Mouse (Mus musculus): ENCODE data around the gene Rpl13a.

The Rpl13a gene

DNA sequence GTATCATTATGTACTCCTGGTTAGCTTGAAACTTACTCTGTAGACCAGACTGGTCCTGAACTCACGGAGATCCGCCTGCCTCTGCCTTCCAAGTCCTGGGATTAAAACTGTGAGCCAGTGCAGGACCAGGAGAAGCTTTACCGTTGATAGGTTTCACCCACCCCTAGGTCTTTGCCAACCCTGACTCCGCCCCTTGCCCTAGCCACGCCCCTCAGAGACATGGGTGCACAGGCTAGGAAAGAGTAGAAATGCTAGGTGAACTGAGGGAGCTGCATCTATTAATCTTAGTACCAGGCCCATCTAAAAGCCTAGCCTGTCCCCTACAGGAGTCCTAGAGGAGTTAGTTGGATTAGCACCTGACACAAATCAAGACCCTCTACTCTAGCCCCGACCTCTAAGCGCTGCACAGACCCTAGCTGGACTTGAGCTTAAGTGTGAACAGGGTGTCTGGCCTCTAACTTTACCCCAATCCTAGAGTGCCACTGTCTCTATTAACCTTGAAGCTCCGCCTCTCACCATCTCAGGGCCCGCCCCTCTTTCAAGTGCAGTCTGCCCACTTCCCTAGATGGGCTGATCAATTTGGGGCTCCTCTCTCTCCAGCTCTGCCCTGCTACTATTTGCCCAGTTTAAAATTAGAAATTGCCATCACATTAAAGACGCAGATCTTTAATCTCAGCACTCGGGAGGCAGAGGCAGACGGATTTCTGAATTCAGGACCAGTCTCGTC is 38.1 kb downstream of the Rpl13a start:
- no peak for DNase-seq (ENCODE audit: low spot score in 2 of 2)

DNA sequence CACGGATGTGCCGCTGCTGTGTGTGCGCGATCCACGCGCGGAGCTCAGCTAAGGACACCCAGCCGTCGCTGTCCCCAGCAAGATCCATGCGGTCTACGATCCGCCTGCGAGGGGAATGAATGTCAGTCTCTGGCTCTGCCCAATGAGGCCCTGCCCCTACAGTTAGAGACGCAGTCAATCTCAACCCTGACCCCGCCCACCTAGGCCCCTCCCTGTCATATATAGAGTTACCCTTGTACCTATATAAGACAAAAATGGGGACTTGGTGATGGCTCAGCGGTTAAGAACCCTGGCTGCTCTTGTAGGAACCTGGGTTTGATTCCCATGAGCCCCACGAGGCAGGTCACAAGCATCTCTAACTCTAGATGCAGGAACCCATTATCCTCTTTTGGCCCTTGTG is 40.0 kb downstream of the Rpl13a start:
- DNase-seq (ENCODE audit: low spot score in 2 of 2), result no peak

DNA sequence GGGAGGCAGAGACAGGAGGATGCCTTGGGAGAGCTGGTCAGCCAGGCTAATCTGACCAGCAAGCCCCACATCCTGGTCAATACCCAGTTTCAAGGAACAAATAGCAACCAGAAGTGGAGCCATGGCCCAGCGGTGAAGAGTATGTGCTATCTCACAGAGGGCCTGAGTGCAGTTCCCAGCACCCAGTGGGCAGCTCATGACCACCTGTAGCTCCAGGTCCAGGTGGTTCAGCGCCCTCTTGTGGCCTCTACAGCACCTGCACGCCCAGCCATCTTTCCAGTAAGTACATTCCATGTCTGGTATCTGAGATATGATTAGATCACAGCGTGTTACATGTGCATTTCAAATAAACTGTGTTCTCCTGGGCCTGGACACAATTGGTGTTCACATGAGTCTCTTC is 42.5 kb downstream of the Rpl13a start:
- DNase-seq (ENCODE audit: low spot score in 2 of 2), result no peak

DNA sequence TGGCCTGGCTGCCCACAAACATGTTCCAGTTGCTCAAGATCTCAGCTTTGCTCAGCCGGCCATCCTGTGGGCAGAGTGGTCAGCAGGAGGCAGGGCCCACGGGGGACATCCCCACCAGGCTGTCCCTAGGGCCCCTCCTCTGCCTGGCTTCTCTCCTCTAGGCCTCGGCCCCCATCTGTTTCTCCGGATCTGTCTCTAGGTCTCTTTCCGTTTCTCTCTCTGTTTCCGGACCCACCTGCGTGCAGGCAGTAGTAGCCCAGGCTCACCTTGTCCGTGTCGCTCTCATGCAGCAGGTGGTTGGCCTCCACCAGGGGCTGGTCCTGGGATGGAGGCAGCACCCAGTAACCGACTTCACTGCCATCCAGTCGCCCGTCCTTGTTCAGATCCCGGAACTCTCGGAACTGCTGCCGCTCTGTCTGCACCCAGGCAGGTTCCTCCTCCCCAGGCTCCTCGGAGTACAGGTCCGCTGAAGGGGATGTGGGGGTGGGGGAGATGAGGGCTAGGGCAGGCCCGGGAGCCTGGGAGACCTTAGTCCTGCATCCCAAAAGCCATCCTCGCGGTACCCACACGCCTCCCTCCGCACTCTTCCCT is 45.2 kb downstream of the Rpl13a start:
- DNase-seq (ENCODE audit: low spot score in 2 of 2), result no peak

DNA sequence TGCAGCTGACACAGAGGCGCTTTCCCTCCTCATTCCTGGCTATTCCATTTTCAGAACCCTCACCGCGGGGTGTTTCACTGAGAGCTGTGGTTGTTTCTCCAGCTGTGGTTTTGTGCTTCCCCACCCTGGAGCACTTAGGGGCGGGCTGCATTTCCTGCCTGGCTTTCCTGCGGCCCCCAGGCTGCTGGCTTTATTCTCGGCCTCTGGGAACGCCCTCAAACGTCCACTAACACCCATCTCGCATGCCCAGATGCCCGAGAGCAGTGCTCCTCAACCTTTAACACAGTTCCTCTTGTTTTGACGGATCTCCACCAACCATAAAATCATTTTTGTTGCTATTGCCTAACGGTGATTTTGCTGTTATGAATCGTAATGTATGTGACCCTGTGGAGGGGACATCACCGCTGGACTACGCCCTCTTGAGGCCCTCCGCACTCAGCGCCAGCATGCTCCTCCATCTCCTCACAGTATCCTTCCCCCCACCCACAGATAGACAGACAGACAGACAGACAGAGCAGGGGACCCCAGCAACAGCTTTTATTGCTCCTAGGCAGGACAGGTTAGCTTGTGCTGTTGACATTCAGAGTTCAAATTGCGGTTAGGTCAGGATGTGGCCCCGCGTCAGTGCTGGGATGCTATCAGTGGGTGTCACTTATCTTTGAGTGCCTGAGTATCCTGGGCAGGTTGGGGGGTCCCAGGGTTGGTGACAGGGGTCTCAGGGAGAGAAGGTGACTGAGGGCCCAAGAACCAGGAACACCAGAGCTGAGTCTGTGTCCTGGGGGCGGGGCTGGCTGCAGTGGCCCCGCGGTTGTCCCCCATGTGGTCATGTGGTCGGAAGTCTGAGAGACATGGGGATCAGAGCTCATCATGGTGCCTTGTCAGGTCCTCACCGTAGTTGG is 45.9 kb downstream of the Rpl13a start:
- DNase-seq (ENCODE audit: low spot score in 2 of 2), result no peak

DNA sequence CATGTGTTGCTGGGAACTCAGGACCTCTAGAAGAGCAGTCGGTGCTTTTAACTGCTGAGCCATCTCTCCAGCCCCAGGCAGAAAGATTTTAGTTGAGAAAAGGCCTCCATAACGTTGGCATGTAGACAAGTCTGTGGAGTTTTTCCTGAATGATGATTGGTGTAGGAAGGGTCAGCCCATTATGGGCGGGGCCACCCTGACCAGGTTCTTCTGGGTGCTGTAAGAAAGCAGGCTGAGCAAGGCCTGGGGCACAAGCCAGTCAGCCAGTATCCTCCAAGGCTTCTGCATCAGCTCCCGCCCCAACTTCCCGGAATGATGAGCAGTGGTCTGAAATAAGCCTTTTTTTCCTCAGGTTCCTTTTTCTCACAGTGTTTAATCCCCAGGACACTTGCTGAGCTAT is 47.5 kb downstream of the Rpl13a start:
- DNase-seq (ENCODE audit: low spot score in 2 of 2), result no peak

DNA sequence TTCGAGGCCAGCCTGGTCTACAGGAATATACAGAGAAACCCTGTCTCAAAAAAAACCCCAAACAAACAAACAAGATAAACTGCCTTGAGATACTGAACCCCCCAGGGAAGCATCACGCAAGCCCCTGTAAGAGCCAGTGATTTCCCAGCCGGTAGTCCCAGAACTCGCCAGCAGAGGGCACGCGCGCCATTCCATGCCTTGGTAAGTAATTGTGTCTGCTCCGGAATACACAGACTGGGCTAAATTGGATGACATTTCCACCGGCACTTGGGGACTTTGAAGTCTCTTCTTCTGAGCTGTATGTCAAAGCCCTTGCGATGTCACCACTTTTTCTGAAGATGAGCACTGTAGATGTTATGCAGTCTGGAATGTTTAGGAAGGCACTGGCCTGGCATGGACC is 48.7 kb downstream of the Rpl13a start:
- peak; percentile 79 to 89 for DNase-seq (ENCODE audit: low spot score in 2 of 2)

DNA sequence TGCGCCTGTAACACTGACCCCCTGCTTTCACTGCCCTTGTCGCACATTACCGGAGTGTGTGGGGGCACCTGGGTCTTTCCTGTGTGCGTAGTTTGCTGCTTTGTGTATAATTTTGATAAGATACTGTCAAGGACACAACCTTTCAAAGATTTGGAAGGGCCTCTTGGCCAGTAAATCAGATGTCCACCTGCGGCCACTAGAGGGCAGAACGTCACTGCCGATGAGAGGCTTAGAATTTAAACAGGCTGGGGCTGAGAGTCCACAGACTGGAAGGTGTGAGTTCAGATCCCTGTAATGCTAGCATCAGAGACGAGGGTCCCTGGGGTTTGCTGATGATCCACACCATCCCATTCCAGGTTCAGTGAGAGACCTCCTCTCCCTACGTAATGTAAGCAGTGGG is 50.0 kb downstream of the Rpl13a start:
- peak; percentile 55 to 62 for DNase-seq (ENCODE audit: low spot score in 2 of 2)

DNA sequence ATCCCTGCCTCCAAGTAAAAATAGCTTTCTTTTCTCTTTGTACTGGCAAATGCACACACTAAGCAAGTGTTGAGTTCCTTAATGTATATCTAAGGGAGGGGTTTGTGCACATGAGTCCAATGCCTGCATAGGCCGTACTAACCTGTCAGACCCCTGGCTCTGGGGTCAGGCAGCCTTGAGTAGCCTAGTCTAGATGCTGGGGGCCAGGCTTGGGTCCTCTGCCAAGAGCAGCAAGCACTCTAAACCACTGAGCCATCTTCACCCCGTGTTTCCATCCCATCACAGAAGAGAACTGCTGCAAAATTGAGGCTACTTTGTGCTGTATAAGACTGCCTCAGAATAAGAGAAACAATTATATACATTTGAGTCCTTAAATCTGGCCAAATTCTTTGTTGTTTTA is 50.7 kb downstream of the Rpl13a start:
- DNase-seq (ENCODE audit: low spot score in 2 of 2), result no peak

DNA sequence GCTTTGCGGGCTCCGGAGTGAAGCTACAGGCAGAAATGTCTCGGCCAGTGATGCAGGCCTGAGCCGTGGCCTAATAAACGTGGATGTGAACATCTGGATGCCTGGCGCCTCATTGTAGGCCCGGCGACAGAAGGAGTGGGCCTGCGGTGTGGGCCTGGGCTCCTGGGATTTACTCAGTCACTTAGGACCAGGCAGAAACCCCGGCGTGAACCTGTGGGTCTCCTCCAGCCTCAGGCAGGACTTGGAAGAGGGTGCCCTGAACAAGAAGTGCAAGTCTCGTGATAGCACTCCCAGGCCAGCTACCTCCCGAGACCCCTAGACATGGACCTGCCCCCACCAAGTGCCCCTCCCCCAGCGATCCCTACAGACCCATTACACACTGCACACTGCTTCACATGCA is 51.2 kb downstream of the Rpl13a start:
- DNase-seq (ENCODE audit: low spot score in 2 of 2), result no peak

DNA sequence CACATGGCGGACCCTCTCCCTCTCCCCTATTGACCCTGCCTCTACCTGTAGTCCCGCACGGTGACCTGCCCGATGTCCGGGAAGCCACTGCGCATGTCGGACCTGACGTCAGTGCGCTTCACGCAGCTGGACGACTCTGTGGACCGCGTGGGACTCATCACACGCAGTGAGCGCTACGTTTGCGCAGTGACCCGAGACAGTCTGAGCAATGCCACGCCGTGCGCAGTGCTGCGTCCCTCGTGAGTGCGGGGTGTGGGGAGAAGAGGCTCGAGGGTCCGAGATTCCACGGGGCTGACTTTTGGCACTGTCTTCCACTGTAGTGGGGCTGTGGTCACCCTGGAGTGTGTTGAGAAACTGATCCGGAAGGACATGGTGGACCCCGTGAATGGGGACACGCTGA is 52.1 kb downstream of the Rpl13a start:
- DNase-seq (ENCODE audit: low spot score in 2 of 2), result no peak

Data from urinary bladder, adult 18-20 months (tissue).